Mouse (Mus musculus) gastrocnemius, adult 8-10 months (tissue): ENCODE measurements around the gene D630023F18Rik. TPM values are rescaled to one million over a fixed set of nuclear protein-coding genes. Genes with fewer than 3 reads are reported as not detected.

Experiments used
- DNase-seq, 2 experiments: peaks; one replicate each; pipeline ENCODE4 v3.0.0; 2022; ENCODE audit warnings: low spot score in 2 of 2
- total RNA-seq, 4 experiments: library from RNA; stranded (reverse); gene quantifications; 2 replicates each; pipeline ENCODE4 v1.2.4; 2022

D630023F18Rik gene
- total RNA-seq, 4 experiments from 2014 or later = not detected

DNA sequence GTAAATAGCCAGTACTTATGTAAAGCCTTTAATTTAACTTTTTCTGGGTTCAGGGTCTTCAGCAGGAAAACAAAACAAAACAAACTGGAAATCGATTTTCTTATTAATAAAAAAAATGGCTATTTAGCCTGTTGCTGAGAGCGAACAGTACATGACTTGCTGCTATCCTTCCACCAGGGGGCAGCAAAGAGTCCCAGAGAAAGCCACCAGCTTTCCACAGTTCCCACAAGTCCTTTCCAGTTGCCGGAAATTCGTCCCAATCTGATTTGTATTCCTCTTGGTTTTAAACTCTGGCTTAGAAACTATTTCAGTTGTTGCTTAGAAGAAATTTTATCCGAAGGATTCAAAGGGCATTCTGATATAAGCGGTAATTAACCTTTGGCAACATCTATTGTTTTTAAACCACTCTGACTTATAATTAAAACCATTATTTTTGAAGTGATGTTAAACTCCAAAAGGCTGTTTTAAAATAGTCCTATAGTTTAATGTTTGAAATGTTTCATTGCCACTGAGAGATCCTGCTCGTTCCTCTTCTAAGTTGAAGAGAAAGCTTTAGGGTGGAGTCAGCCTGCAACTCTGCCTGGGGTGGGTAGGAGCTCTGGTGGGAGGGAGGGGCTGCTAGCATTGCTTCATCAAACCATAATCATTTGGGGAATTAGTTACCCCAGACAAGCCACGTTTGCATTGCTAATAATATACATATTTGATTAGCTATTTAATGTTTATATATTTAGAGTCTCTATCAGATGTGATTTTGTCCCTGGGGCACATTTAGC, 10.8 kb downstream of the D630023F18Rik start:
- DNase-seq = peak; percentile 36 to 41

DNA sequence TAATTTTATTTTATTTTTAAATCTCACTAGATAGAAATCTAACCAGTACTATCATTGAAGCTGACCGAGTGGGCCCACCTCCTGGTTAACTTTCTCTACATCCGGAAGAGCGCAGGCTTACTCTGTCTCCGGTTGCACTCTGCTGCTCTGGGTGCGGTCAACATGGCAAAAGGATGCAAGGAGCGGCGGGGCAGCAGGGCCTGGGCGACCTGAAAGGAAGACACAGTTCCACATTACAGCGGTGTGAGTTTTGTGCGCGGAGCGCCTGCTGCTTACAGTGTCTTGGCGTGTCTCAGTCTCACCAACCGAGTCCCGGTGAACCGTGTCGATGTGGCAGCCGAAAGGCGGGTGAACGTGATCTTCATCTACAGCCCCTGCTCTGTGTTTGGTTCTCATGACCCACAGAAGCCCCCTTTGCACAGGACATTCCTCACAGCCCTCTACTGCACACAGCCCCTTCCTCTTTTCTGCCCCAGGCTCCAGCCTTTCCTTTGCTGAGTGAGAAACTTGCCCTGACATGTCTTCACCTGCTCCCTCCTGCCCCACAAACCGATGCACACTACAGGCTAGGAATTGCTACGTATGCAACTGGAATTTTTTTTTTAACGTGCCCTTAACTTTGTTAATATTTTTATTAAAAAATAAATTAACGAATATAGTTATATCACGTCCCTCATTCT, 13.1 kb downstream of the D630023F18Rik start:
- DNase-seq = no peak

DNA sequence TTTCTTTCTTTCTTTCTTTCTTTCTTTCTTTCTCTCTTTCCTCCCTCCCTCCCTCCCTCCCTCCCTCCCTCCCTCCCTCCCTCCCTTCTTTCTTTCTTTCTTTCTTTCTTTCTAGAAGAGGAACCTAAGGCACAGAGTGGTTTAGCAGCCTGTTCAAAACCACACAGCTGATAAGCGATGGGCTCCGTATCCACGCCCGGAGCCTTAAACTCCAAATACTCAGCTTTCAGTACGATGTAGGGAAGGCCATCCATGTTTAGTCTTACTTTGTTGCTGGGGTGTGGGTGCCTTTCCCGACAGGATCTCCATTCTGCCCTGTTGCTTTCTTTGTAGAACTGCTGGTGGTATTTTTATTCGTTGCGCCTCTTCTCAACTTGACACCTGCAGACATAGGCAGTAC, 13.8 kb downstream of the D630023F18Rik start:
- no peak for DNase-seq

DNA sequence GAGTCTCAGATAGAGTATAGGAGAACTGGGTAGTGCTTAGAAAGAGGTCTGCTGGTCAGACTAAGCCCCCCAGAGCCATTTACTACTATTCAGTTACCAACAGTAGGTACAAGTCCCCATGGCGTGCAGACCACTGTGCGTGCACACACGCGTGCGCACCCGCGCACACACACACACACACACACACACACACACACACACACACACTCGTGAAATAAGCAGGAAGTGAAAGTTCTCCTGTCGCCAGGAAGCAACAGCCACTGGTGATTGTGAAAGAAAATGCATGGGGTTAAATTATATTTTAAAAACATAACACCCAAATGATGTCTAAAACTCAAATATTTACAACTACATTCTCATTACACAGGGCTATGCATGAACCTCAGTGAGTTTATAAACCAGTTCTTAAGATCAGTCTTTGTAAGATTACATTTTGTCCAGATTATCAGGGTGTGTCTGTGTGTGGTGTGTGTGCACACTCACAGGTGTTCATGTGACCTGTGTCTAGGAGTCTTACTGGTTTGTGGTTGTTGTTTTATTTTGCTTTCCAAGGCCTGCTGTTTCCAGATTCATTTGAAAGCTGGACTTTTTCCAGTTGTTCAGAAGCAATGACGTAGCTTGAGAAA, 15.2 kb downstream of the D630023F18Rik start:
- DNase-seq = no peak

DNA sequence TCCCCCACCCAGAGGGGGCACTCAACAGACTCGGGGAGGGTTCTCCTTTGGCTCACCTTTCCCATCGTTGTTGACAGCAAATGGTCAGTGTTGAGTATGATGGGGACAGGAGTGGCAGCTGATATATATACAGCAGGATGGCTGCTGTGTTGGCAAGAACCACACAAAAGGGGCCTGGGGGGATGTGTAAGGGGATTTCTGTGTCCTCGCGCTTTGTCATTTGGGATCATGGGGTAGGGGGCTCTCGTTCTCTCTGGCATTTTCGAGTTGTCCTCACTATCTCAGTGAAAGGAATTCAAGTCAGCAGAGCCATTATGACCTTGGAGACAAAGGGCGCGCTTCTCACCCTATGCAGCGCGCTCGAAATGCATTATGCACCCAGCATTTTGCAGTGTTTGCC, 19.7 kb downstream of the D630023F18Rik start, which contains the start of gene Cryga:
TSS of gene Cryga (minus strand) at position 101 of the 400 bp plus-strand sequence.
- no peak for DNase-seq

DNA sequence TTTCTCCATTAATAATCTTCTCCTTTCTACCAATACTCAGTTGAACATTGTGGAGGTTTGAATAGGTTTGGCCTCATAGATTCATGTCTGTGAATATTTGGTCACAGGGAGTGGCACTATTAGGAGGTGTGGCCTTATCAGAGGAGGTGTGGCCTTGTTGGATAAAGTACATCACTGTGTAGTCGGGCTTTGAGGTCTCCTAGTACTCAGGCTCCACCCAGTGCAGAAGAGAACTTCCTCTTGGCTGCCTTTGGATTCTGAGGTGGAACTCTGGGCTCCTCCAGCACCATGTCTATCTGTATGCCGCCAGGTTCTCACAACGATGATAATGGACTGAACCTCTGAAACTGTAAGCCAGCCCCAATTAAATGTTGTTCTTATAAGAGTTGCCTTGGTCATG, 26.1 kb downstream of the D630023F18Rik start:
- no peak for DNase-seq

DNA sequence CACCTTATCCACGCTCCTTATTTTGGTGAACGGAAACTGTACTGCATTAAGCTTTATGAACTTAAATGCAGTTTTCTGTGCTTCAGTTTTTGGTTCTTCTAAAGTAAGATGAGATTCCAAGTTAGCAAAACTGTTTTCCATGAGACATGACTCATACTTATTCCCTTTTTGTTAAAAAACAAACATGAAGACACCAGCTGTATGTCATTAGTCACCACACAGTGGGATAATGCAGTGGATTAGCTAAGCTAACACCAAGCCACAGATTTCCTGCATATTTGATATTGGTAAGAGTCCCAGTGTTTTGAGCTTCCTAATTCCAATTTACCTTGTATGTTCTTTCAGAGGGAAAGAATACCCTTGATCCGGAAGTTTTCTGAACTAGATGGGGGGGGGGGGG, 31.4 kb downstream of the D630023F18Rik start:
- no peak for DNase-seq

DNA sequence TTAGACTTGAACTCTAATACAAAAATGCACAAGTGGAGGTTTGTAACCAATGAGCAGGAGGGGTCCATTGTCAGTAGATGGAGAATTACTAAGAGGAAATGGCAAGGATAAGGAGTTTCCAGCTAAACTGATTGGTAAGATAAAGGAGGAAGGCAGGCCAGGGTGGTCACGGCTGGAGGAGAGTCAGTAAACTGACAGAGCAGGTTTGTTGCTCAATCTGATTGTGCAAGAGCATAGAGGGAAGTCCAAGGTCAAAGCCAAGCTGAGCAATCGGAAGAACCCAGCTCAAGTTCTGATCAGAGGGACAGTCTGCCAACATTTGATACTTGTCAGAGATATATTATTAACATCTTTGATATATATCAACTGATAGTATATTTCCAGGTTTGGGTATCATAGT, 32.6 kb downstream of the D630023F18Rik start:
- no peak for DNase-seq

DNA sequence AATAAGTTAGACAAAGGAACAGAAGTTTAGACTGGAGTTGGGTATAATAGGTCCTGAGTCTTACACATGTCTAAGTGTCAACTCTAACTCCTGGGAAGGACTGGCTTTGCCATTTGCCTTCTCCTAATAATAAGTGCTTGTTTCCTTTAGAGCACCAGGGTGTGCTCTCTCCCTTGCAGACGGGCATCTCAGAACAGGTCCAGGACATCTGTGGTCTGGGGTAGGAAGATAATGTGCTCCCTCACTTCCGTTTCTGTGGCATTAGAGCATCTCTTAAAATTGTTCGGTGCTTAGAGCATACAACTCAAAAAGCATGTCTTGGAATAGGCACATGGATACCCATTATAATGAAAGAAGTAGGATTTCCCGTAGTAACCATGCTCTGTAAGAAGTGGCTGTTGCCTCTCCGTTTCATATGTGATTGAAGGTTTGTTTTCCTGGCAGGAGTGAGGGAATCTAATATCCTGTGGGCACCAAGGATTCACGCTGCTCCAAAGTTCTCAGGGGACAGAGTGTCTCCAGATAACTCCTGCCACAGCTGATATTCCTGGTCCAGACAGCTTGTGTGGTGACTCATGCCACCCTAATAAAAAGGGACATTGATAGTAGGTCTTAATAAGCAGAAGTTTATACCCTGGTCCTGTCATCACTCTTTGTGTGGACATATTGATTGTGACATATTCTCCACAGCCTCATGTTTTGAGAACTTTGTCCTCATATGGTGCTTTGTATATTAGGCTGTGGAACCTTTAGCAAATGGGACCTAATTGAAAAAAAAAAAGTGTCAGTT, 34.3 kb downstream of the D630023F18Rik start:
- no peak for DNase-seq

DNA sequence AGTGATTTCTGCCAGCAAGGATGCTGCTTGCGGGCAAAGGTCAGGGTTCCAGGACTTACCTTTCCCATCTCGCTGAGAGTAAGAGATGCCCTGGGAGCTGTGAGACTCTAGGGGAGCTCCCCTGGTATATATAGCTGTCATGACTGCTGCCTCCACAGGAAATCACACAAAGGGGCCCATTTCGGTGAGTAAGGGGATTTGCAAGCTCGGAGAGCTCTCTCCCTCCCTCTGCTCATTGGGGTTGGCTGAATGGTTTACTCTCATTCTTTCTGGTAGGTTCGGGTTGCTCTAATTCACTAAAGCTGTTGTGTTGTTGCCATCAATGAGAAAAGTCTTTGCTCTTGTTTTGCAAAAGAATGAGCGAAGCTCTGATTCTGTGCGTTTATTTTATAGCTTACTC, 40.8 kb downstream of the D630023F18Rik start, which contains the start of gene Crygb:
TSS of gene Crygb (minus strand) at position 101 of the 400 bp plus-strand sequence.
- no peak for DNase-seq

DNA sequence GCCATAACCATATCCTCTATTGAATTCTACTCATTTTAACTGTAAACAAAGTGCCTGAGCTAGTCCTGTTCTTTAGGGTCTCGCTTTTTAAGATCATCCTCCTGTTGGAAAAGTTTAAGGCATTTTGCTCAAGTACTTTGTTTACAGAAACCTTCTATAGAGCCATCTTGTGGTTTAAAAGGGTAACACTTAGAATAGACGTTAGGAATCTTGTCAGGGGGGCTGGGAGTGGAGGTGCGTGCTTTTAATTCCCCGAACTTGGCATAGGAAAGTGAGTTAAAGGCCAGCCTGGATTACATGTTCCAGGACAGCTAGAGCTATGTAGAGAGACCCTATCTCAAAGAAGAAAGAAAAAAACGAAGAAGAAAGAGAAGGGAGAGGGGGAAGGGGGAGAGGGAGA, 47.4 kb downstream of the D630023F18Rik start:
- no peak for DNase-seq

DNA sequence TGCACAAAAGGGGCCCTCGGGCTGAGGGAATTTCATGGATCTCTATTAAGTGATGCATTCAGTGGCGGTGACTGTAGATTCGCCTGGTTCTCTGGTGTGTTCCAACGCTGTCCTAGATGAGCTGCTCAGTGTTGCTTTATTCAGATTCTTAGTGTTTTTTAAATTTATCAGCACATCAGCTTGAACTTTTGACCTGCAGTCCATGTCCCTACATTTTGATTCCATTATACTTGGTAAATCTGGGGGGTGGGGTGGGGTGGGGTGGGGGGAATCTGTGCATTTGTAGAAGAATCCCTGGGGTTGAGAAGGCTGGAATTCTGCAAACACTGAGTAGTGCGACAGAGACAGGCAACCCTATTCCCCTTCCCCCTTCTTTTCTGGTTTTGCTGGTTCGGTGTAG, 49.4 kb downstream of the D630023F18Rik start, which contains the start of gene Crygc:
TSS of gene Crygc (minus strand) at position 101 of the 400 bp plus-strand sequence.
- DNase-seq = no peak

DNA sequence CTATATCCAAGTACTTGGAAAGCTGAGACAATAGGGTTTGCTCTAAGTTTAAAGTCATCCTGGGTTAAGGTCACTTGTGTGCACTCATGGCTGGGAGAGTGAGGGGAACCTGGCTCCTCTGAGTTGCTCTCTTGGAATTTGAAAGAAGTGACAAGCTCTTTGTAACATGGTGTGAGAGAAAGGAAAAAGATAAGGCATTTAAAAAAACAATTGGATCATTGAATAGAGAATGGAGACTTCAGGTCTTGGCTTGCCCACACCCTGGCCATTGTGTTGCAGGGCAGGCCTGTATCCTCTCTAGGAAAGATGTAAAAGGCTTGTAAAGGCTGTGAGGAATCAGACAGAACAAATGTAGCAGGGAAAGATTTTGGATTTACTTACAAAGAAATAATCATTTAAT, 55.2 kb downstream of the D630023F18Rik start:
- no peak for DNase-seq

DNA sequence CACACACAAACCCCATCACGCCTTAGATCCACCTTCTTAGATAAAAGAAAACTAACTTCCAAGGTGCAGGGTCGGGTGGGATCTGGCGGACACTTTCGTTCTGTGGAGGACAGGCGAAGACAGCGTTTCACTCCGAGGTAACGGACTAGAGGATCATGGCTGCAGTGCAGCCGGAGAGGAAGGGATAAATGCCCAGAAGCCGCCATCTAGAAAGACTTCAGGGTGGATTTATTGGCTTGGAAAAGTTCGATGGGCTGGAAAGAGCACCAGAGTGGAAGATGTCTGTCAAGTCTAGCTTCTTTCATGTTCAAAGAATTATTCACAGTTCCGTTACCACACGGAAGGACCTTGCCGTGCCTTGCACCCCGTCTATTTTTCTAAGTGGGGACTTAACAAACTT, 58.8 kb downstream of the D630023F18Rik start:
- DNase-seq = no peak

DNA sequence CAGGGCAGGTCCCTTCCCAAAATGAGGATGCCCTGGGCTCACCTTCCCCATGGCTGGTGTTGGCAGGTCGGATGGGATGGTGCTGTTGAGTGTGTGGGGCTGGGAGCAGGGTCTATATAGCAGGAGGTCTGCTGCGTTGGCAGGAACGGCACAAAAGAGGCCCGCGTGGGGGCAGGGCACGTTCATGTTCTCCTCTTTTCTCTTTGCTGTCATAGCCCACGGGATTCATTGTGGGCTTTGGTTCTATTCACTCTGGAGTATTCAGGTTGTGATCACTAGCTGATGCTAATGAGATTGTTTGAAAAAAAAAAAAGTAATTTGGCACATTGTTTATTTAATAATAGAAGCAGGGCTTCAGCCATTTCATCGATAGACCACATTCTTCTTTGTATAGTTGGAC, 59.7 kb downstream of the D630023F18Rik start, which contains the start of gene Crygd:
TSS of gene Crygd (minus strand) at position 101 of the 400 bp plus-strand sequence.
- no peak for DNase-seq

Other genes starting within 250 kb of the D630023F18Rik start
- gene Plekhm3, start 166.4 kb downstream of the D630023F18Rik start, total RNA-seq = 1 to 10 TPM; 8.0 to 9.4 (median 9.3) TPM
- 1 to 10 TPM in 1 of 4 experiments, under 1 TPM in 1, not detected in 2; 0.89 to 1.9 TPM for gene Akr1cl, start 90.5 kb downstream of the D630023F18Rik start, total RNA-seq
- gene Cryge, start 72.1 kb downstream of the D630023F18Rik start, total RNA-seq = not detected
- gene Crygd, start 59.8 kb downstream of the D630023F18Rik start, total RNA-seq = not detected
- not detected for gene Crygc, start 49.5 kb downstream of the D630023F18Rik start, total RNA-seq
- gene Crygb, start 40.9 kb downstream of the D630023F18Rik start, total RNA-seq = not detected
- gene Cryga, start 19.8 kb downstream of the D630023F18Rik start, total RNA-seq = not detected
- not detected for gene Gm28845, start 3.7 kb downstream of the D630023F18Rik start, total RNA-seq
- 10 to 100 TPM; 11.5 to 35.7 (median 20.4) TPM for gene Idh1, start 63.3 kb upstream of the D630023F18Rik start, total RNA-seq
- 1 to 10 TPM; 6.4 to 7.4 (median 6.6) TPM for gene Pikfyve, start 63.5 kb upstream of the D630023F18Rik start, total RNA-seq
- not detected for gene Pth2r, start 158.8 kb upstream of the D630023F18Rik start, total RNA-seq